Comparison of ENCODE assay signal across 23 mouse cellular contexts in the genomic region with DNA sequence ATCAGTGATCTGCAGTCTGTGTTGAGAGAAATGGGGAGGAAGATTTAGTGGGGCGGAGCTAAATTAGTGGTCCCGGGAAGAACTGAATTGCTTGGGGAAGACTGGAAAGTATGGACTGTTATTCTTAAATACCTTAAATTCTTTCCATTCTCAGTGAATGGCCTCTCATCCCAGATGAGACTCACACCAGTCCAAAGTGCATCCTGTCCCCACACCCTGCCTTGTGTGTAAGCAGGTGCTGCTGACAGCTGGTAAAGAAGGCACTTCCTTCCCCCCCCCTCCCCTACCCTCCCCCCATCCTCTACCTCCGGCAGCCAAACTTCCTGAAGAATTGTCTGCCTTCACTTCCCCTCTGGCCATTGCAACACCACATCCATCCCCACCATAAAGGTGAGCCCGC.
"Had no signal": no experiment of that assay in that cellular context is flagged by ENCODE, and none has a peak within 500 bp of the region (broad histone marks: within the 10 kb centered on the region; RNA-seq: fewer than 3 reads in every experiment).

No protein-coding gene starts in this region.

- H3K27me3 ChIP-seq: lung, embryonic 15.5 days; midbrain, embryonic 13.5 days; stomach, embryonic 15.5 days had no signal

- H3K27ac ChIP-seq: kidney, postnatal 0 days; limb, embryonic 10.5 days; limb, embryonic 13.5 days; liver, embryonic 12.5 days; liver, embryonic 15.5 days; lung, embryonic 15.5 days; midbrain, embryonic 10.5 days; midbrain, embryonic 13.5 days; neural tube, embryonic 13.5 days; stomach, embryonic 15.5 days had no signal

- H3K4me2 ChIP-seq: limb, embryonic 13.5 days; liver, embryonic 12.5 days; liver, embryonic 15.5 days; lung, embryonic 15.5 days; midbrain, embryonic 13.5 days; neural tube, embryonic 13.5 days; stomach, embryonic 15.5 days had no signal

- H3K9ac ChIP-seq: limb, embryonic 13.5 days; liver, embryonic 12.5 days; liver, embryonic 15.5 days; lung, embryonic 15.5 days; midbrain, embryonic 13.5 days; neural tube, embryonic 13.5 days; stomach, embryonic 15.5 days had no signal

- DNase-seq: kidney, adult 8-10 months; liver; lung, adult 18-20 months; lung, postnatal 10 days; lung, postnatal 36 days; retina, postnatal 1 day; right cerebral cortex, postnatal 25 days; spleen, adult 18-20 months; thymus, adult 18-20 months; thymus, postnatal 4 days had no signal

- H3K4me1 ChIP-seq: limb, embryonic 10.5 days; limb, embryonic 13.5 days; liver, embryonic 12.5 days; liver, embryonic 15.5 days; lung, embryonic 15.5 days; megakaryocyte, embryonic 14.5 days; midbrain, embryonic 10.5 days; neural tube, embryonic 13.5 days; stomach, embryonic 15.5 days had no signal

- H3K4me3 ChIP-seq: limb, embryonic 10.5 days; limb, embryonic 13.5 days; liver, embryonic 12.5 days; liver, embryonic 15.5 days; lung, embryonic 15.5 days; megakaryocyte, embryonic 14.5 days; midbrain, embryonic 10.5 days; midbrain, embryonic 13.5 days; myocyte; neural tube, embryonic 13.5 days; stomach, embryonic 15.5 days had no signal

- H3K9me3 ChIP-seq: limb, embryonic 10.5 days; liver, embryonic 12.5 days; liver, embryonic 15.5 days; lung, embryonic 15.5 days; megakaryocyte, embryonic 14.5 days; midbrain, embryonic 10.5 days; midbrain, embryonic 13.5 days; neural tube, embryonic 13.5 days; stomach, embryonic 15.5 days had no signal

- ATAC-seq: liver, embryonic 12.5 days; midbrain, embryonic 13.5 days; midbrain, embryonic 16.5 days had no signal

- H3K36me3 ChIP-seq: limb, embryonic 10.5 days; limb, embryonic 13.5 days; liver, embryonic 12.5 days; liver, embryonic 15.5 days; lung, embryonic 15.5 days; midbrain, embryonic 10.5 days; midbrain, embryonic 13.5 days; neural tube, embryonic 13.5 days; stomach, embryonic 15.5 days had no signal
